Mouse (Mus musculus) midbrain, embryonic 14.5 days (tissue): ENCODE results near the gene Camsap2. TPM values are rescaled to one million over a fixed set of nuclear protein-coding genes. Genes with fewer than 3 reads are reported as not detected.

Experiments used
- ATAC-seq: fragments of 200-750 bp; cut with Nextera tagmentation; 2 replicates; pipeline ENCODE4 v1.8.0; 2017; ENCODE audit warnings: moderate number of reproducible peaks, moderate library complexity; ENCODE audit not compliant: low FRiP score, low TSS enrichment
- DNase-seq: peaks from one replicate; pipeline ENCODE4 v3.0.0-alpha.2; 2015
- H3K27ac ChIP-seq: fragments of 300-500 bp; sonication (generic); replicated peaks from 2 replicates; pipeline ENCODE4 v1.5.1; 2014; ENCODE audit warnings: mild to moderate bottlenecking, low read depth, low read length, moderate library complexity
- H3K27me3 ChIP-seq: fragments of 300-500 bp; sonication (generic); 2 replicates; pipeline ENCODE4 v1.6.1; 2014; ENCODE audit warnings: low read length, control low read depth, mixed read lengths; ENCODE audit not compliant: control insufficient read depth, insufficient read depth
- H3K36me3 ChIP-seq: fragments of 300-500 bp; sonication (generic); 2 replicates; pipeline ENCODE4 v1.6.1; 2014; ENCODE audit warnings: low read length, control low read depth; ENCODE audit not compliant: control insufficient read depth, insufficient read depth
- H3K4me1 ChIP-seq: fragments of 300-500 bp; sonication (generic); 2 replicates; pipeline ENCODE4 v1.6.1; 2014; ENCODE audit warnings: mild to moderate bottlenecking, antibody characterized with exemption, low read length, control low read depth; ENCODE audit not compliant: control insufficient read depth, insufficient read depth
- H3K4me2 ChIP-seq: fragments of 300-500 bp; sonication (generic); 2 replicates; pipeline ENCODE4 v1.6.1; 2014; ENCODE audit warnings: mild to moderate bottlenecking, low read length, moderate library complexity
- H3K4me3 ChIP-seq: fragments of 300-500 bp; sonication (generic); replicated peaks from 2 replicates; pipeline ENCODE4 v1.5.1; 2014; ENCODE audit warnings: low read depth, low read length
- H3K9ac ChIP-seq: fragments of 300-500 bp; sonication (generic); replicated peaks from 2 replicates; pipeline ENCODE4 v1.6.1; 2014; ENCODE audit warnings: mild to moderate bottlenecking, low read length, moderate library complexity
- H3K9me3 ChIP-seq: fragments of 300-500 bp; sonication (generic); 2 replicates; pipeline ENCODE4 v1.6.1; 2016; ENCODE audit warnings: low read length, control low read depth, mixed read lengths; ENCODE audit not compliant: control insufficient read depth
- WGBS: fragments of 180-500 bp; shearing (Covaris S2); extraction: QIAGEN DNeasy Blood & Tissue Kit; methylation state at CpG from one replicate; pipeline ENCODE4 v1.1.7; 2014; 5-methylcytosine and 5-hydroxymethylcytosine counted together
- polyA plus RNA-seq: library from polyadenylated mRNA; unstranded; fragments of >200 nt; fragmentation: Nextera tagmentation; extraction: Ambion mirVana; gene quantifications from 2 replicates; pipeline ENCODE4 v1.2.1, GENCODE M21; 2014

The Camsap2 gene
- polyA plus RNA-seq, 1 experiment from 2014 or later, result 63.8 TPM

- H3K27me3 ChIP-seq, result no peaks in the 10 kb centered on the region
- no peak overlapping the region for H3K4me3 ChIP-seq
- H3K9ac ChIP-seq, result no peak overlapping the region
- no peak overlapping the region for H3K27ac ChIP-seq
- DNase-seq, result no peak
- 0 out of 2 replicates have a peak, but pooled peaks cover 3% of the 10 kb centered on the region for H3K4me1 ChIP-seq
- WGBS, result 88% methylated on average over 10 of the region's 10 CpGs
- no peak overlapping the region for H3K4me2 ChIP-seq
- no peaks in the 10 kb centered on the region for H3K9me3 ChIP-seq
- ATAC-seq, result no peak
- H3K36me3 ChIP-seq, result peaks cover 20% of the 10 kb centered on the region
Observed at GRCm38 (mm10) chr1:136220037-136220871, 125.7 kb downstream of the Camsap2 start.

Other genes with a start within 250 kb of the Camsap2 start
- 56.4 and 65.9 TPM in 2 replicates for gene Kif21b, start 214.7 kb downstream of the Camsap2 start, polyA plus RNA-seq
- gene Mroh3, start 133.3 kb downstream of the Camsap2 start, polyA plus RNA-seq, result 0.34 and 0.59 TPM in 2 replicates
- gene Inava, start 111.8 kb downstream of the Camsap2 start, polyA plus RNA-seq, result 1.6 and 2.6 TPM in 2 replicates
- 1.4 TPM in 1 of 2 replicates, not detected in the other for gene Gpr25, start 85.2 kb downstream of the Camsap2 start, polyA plus RNA-seq
- gene Ddx59, start 69.2 kb upstream of the Camsap2 start, polyA plus RNA-seq, result 13.0 and 18.5 TPM in 2 replicates
- gene Kif14, start 120.2 kb upstream of the Camsap2 start, polyA plus RNA-seq, result 0.84 and 2.0 TPM in 2 replicates